Mouse (Mus musculus) testis, adult 2 months (tissue): ENCODE measurements at regions not wholly inside any gene's neighbourhood (a gene's known extent, or its start where the extent isn't known, plus 50 kb on each side); places are given as distances from the start of the nearest gene placed in this dataset.

Experiments
- CTCF ChIP-seq: fragments of 200-500 bp; IDR thresholded peaks from 2 replicates; pipeline ENCODE4 v1.5.1; 2012; ENCODE audit warnings: low read depth, mild to moderate bottlenecking, inconsistent platforms, low read length, moderate library complexity; ENCODE audit not compliant: control insufficient read depth, insufficient read depth, insufficient replicate concordance
- POLR2A ChIP-seq: fragments of 200-500 bp; IDR thresholded peaks from 2 replicates; pipeline ENCODE4 v1.6.1; 2012; ENCODE audit warnings: low read depth, mild to moderate bottlenecking, inconsistent platforms, low read length, moderate library complexity; ENCODE audit not compliant: control insufficient read depth

- TF ChIP-seq POLR2A (no peak), CTCF (no peak)
Measured at GRCm38 (mm10) chr2:129919551-129919950, 92.6 kb upstream of the Tgm3 start.
